Mouse (Mus musculus) stomach, postnatal 0 days (tissue): ENCODE data around the gene Nenf.

Experiments
- CTCF ChIP-seq: IDR thresholded peaks from 2 replicates; pipeline ENCODE4 v1.5.1; 2016; ENCODE audit warnings: antibody characterized with exemption, low read depth, mild to moderate bottlenecking, moderate library complexity
- EP300 ChIP-seq: optimal IDR thresholded peaks from 2 replicates; pipeline ENCODE3; 2016; ENCODE audit warnings: antibody characterized with exemption

- TF ChIP-seq CTCF (no peak), EP300 (no peak)
These were observed 23.8 kb downstream of the Nenf start for GRCm38 (mm10) chr1:191293996-191294795.
